Mouse (Mus musculus) olfactory bulb, adult 2 months (tissue): ENCODE data around the gene Saysd1.

ENCODE experiments used
- CTCF ChIP-seq: fragments of 200-500 bp; IDR thresholded peaks from 2 replicates; pipeline ENCODE4 v1.5.1; 2012; ENCODE audit warnings: low read depth, mild to moderate bottlenecking, low read length, moderate library complexity; ENCODE audit not compliant: insufficient read depth
- POLR2A ChIP-seq: fragments of 200-500 bp; IDR thresholded peaks from 2 replicates; pipeline ENCODE4 v1.6.1; 2012; ENCODE audit warnings: mild to moderate bottlenecking, low read depth, low read length, moderate library complexity; ENCODE audit not compliant: insufficient read depth

DNA sequence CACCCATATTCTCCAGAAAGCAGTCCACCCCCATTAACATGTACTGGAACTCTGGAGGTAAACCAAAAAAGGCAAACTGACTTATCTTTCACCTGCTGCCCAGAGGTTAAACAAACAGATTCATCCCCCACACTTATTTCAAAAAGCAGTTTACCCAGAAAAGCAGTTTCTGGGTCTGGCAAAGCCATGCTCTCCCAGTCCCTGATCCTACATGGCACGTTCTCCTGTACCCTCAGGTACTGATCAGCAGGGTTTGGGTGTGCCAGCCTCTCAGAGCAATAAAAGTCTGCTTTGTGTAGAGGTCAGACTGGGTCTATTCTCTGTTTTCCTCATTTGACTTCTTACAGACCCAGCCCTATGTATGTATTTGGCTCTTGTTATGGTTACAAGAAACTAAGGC, 57.2 kb downstream of the Saysd1 start:
- TF ChIP-seq CTCF = no peak
- TF ChIP-seq POLR2A = no peak
